Mouse (Mus musculus): ENCODE results near the gene H2afj.

GRCm38 (mm10) chr6:136852348-136852747 lies 44.3 kb downstream of the H2afj start:
- TF ChIP-seq POLR2A (IDR thresholded peaks at IDR 0.05; ENCODE audit: low read depth, low read length) (no peak), CTCF (conservative IDR thresholded peaks at IDR 0.05; ENCODE audit: insufficient read depth, insufficient read length, low read depth, low read length) (no peak)
